Mouse (Mus musculus): ENCODE measurements around the gene Ip6k3. TPM values are rescaled to one million over a fixed set of nuclear protein-coding genes. Genes with fewer than 3 reads are reported as not detected.

Gene Ip6k3
- total and polyA plus RNA-seq, 3 experiments = 0.05 TPM; not detected in 2

- Histone ChIP-seq H3K4me1 (ENCODE audit: insufficient read depth, low read depth, low read length) (peaks cover 27% of the 10 kb centered on the region), H3K36me3 (replicated peaks) (no peaks in the 10 kb centered on the region), H3K4me3 (ENCODE audit: low read depth, low read length) (no peak overlapping the region), H3K9me3 (replicated peaks) (peaks cover 7% of the 10 kb centered on the region), H3K27me3 (ENCODE audit: insufficient read depth, low read length) (peaks cover 14% of the 10 kb centered on the region)
- TF ChIP-seq TAL1 (conservative IDR thresholded peaks at IDR 0.05; ENCODE audit: low read depth, low read length) = no peak
- no peak for TF ChIP-seq CTCF (IDR thresholded peaks at IDR 0.05; ENCODE audit: low read depth, low read length)
- no peak for TF ChIP-seq POLR2AphosphoS5 (IDR thresholded peaks at IDR 0.05; ENCODE audit: insufficient replicate concordance, low read depth, low read length)
- ATAC-seq (ENCODE audit: extremely low read depth, insufficient number of reproducible peaks, low FRiP score, poor library complexity, severe bottlenecking) (no peak), DNase-seq (ENCODE audit: low spot score) (no peak)
These were observed 11.0 kb upstream of the Ip6k3 start for GRCm38 (mm10) chr17:27178427-27179177.

GRCm38 (mm10) chr17:27178019-27178418 lies 10.4 kb upstream of the Ip6k3 start:
- peaks cover 24% of the 10 kb centered on the region for H3K4me1 ChIP-seq (ENCODE audit: insufficient read depth, low read depth, low read length)
- DNase-seq (ENCODE audit: low spot score) (no peak), ATAC-seq (ENCODE audit: extremely low read depth, insufficient number of reproducible peaks, low FRiP score, poor library complexity, severe bottlenecking) (no peak)
- no peaks in the 10 kb centered on the region for H3K36me3 ChIP-seq (replicated peaks)
- peaks cover 7% of the 10 kb centered on the region for H3K9me3 ChIP-seq (replicated peaks)
- peaks cover 15% of the 10 kb centered on the region for H3K27me3 ChIP-seq (ENCODE audit: insufficient read depth, low read length)
- TF ChIP-seq GATA2 (IDR thresholded peaks at IDR 0.05; ENCODE audit: borderline replicate concordance, low read depth, low read length) (no peak), CTCF (IDR thresholded peaks at IDR 0.05; ENCODE audit: low read depth, low read length) (no peak), GATA1 (IDR thresholded peaks at IDR 0.05; ENCODE audit: borderline replicate concordance, low read length) (no peak), TAL1 (conservative IDR thresholded peaks at IDR 0.05; ENCODE audit: low read depth, low read length) (no peak), POLR2AphosphoS5 (IDR thresholded peaks at IDR 0.05; ENCODE audit: insufficient replicate concordance, low read depth, low read length) (no peak)
- H3K4me3 ChIP-seq (ENCODE audit: low read depth, low read length) = no peak overlapping the region

- H3K27me3 ChIP-seq (ENCODE audit: insufficient read depth, low read length) = peaks cover 23% of the 10 kb centered on the region
- no peak overlapping the region for H3K4me3 ChIP-seq (ENCODE audit: low read depth, low read length)
These were observed 9.2 kb upstream of the Ip6k3 start for GRCm38 (mm10) chr17:27176754-27177153.

GRCm38 (mm10) chr17:27176287-27176686 lies 8.7 kb upstream of the Ip6k3 start:
- Histone ChIP-seq H3K9me3 (replicated peaks) (peaks cover 7% of the 10 kb centered on the region), H3K4me3 (ENCODE audit: low read depth, low read length) (no peak overlapping the region), H3K4me1 (ENCODE audit: insufficient read depth, low read depth, low read length) (peaks cover 11% of the 10 kb centered on the region; the same call in 1 of the 2 replicates), H3K27me3 (ENCODE audit: insufficient read depth, low read length) (peaks cover 23% of the 10 kb centered on the region), H3K36me3 (replicated peaks) (no peaks in the 10 kb centered on the region)
- no peak for DNase-seq (ENCODE audit: low spot score)
- TF ChIP-seq GATA2 (IDR thresholded peaks at IDR 0.05; ENCODE audit: borderline replicate concordance, low read depth, low read length) (no peak), POLR2AphosphoS5 (IDR thresholded peaks at IDR 0.05; ENCODE audit: insufficient replicate concordance, low read depth, low read length) (no peak), CTCF (IDR thresholded peaks at IDR 0.05; ENCODE audit: low read depth, low read length) (no peak), GATA1 (IDR thresholded peaks at IDR 0.05; ENCODE audit: borderline replicate concordance, low read length) (no peak), TAL1 (conservative IDR thresholded peaks at IDR 0.05; ENCODE audit: low read depth, low read length) (no peak)
- ATAC-seq (ENCODE audit: extremely low read depth, insufficient number of reproducible peaks, low FRiP score, poor library complexity, severe bottlenecking) = no peak

More at GRCm38 (mm10) chr17:27176754-27177153, 9.2 kb upstream of the Ip6k3 start:
- DNase-seq (ENCODE audit: low spot score) (no peak), ATAC-seq (ENCODE audit: extremely low read depth, insufficient number of reproducible peaks, low FRiP score, poor library complexity, severe bottlenecking) (no peak)
- Histone ChIP-seq H3K4me1 (ENCODE audit: insufficient read depth, low read depth, low read length) (peaks cover 14% of the 10 kb centered on the region), H3K36me3 (replicated peaks) (no peaks in the 10 kb centered on the region), H3K9me3 (replicated peaks) (peaks cover 7% of the 10 kb centered on the region)
- TF ChIP-seq TAL1 (conservative IDR thresholded peaks at IDR 0.05; ENCODE audit: low read depth, low read length) = no peak

- Histone ChIP-seq H3K27me3 (ENCODE audit: insufficient read depth, low read length) (peaks cover 32% of the 10 kb centered on the region), H3K4me3 (ENCODE audit: low read depth, low read length) (no peak overlapping the region), H3K4me1 (ENCODE audit: insufficient read depth, low read depth, low read length) (peaks cover 14% of the 10 kb centered on the region; the same call in 1 of the 2 replicates), H3K9me3 (replicated peaks) (peaks cover 7% of the 10 kb centered on the region), H3K36me3 (replicated peaks) (no peaks in the 10 kb centered on the region)
- no peak for DNase-seq (ENCODE audit: low spot score)
- TF ChIP-seq GATA1 (IDR thresholded peaks at IDR 0.05; ENCODE audit: borderline replicate concordance, low read length) = no peak
- no peak for TF ChIP-seq GATA2 (IDR thresholded peaks at IDR 0.05; ENCODE audit: borderline replicate concordance, low read depth, low read length)
- no peak for TF ChIP-seq POLR2AphosphoS5 (IDR thresholded peaks at IDR 0.05; ENCODE audit: insufficient replicate concordance, low read depth, low read length)
- no peak for TF ChIP-seq TAL1 (conservative IDR thresholded peaks at IDR 0.05; ENCODE audit: low read depth, low read length)
- no peak for TF ChIP-seq CTCF (IDR thresholded peaks at IDR 0.05; ENCODE audit: low read depth, low read length)
- no peak for ATAC-seq (ENCODE audit: extremely low read depth, insufficient number of reproducible peaks, low FRiP score, poor library complexity, severe bottlenecking)
These were observed 7.7 kb upstream of the Ip6k3 start for GRCm38 (mm10) chr17:27175196-27175874.

GRCm38 (mm10) chr17:27173715-27174114 lies 6.1 kb upstream of the Ip6k3 start:
- no peak for ATAC-seq (ENCODE audit: extremely low read depth, insufficient number of reproducible peaks, low FRiP score, poor library complexity, severe bottlenecking)
- Histone ChIP-seq H3K36me3 (replicated peaks) (no peaks in the 10 kb centered on the region), H3K4me3 (ENCODE audit: low read depth, low read length) (no peak overlapping the region), H3K4me1 (ENCODE audit: insufficient read depth, low read depth, low read length) (peaks cover 15% of the 10 kb centered on the region; the same call in 1 of the 2 replicates), H3K27me3 (ENCODE audit: insufficient read depth, low read length) (peaks cover 41% of the 10 kb centered on the region), H3K9me3 (replicated peaks) (peaks cover 2% of the 10 kb centered on the region; the same call in 1 of the 2 replicates)
- TF ChIP-seq GATA2 (IDR thresholded peaks at IDR 0.05; ENCODE audit: borderline replicate concordance, low read depth, low read length) (no peak), POLR2AphosphoS5 (IDR thresholded peaks at IDR 0.05; ENCODE audit: insufficient replicate concordance, low read depth, low read length) (no peak), GATA1 (IDR thresholded peaks at IDR 0.05; ENCODE audit: borderline replicate concordance, low read length) (no peak), TAL1 (conservative IDR thresholded peaks at IDR 0.05; ENCODE audit: low read depth, low read length) (no peak), CTCF (IDR thresholded peaks at IDR 0.05; ENCODE audit: low read depth, low read length) (no peak)
- DNase-seq (ENCODE audit: low spot score) = no peak
